Mouse (Mus musculus): ENCODE measurements at regions not wholly inside any gene's neighbourhood (a gene's known extent, or its start where the extent isn't known, plus 50 kb on each side); places are given as distances from the start of the nearest gene placed in this dataset.

DNA sequence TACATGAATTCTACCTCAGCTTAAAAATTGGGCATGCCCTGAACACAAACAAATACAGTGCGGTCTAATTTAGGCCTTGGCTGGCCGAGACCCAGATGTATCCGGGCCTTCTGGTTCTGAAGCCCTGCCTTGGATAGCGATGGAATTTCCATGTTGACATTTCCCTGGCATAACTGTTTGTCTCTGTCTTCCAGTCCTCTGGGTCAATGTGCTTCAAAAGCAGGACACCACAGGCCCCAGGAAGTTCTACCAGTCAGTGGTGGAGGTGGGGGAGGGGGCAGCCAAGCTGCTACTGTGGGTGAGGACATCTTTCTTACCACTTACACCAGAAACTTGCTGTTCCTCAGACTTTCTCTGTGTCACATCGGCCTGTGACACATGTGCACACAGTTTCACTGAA lies 111.3 kb downstream of the Gm10604 start:
- Histone ChIP-seq H3K4me2 (replicated peaks; ENCODE audit: low read depth, low read length) (no peak overlapping the region), H3K4me3 (ENCODE audit: low read length) (no peak overlapping the region), H3K9me3 (ENCODE audit: control insufficient read depth, low read length) (no peaks in the 10 kb centered on the region), H3K9ac (ENCODE audit: low read depth, low read length) (no peak overlapping the region), H3K27me3 (ENCODE audit: control insufficient read depth, insufficient read depth, low read length) (no peaks in the 10 kb centered on the region), H3K4me1 (ENCODE audit: control insufficient read depth, insufficient read depth, low read length) (no peaks in the 10 kb centered on the region), H3K36me3 (ENCODE audit: control insufficient read depth, insufficient read depth, low read length) (no peaks in the 10 kb centered on the region), H3K27ac (ENCODE audit: low read depth, low read length) (no peak overlapping the region)
- 86% methylated on average over 5 of the region's 5 CpGs for WGBS
- ATAC-seq (ENCODE audit: low FRiP score, low TSS enrichment), result no peak

DNA sequence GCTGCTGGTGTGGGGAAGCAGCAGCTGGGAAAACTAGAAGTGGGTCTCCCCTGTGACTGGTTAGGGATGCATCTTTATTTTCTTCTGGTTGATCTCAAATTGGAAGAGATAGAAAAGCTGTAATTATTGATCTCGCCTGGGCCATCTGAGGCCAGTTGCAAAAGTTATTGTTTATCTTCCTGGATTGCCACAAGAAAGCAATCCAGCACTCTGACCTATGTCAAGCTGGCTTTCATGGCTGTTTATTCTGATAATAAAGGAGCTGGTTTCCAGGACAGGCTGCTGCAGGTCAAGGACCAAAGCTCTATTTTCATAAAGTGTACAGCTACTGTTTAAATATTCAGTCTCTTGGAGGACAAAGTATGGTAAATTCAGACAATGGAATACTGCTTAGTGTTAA lies 112.5 kb downstream of the Gm10604 start:
- no peaks in the 10 kb centered on the region for H3K9me3 ChIP-seq (ENCODE audit: control insufficient read depth, low read length)
- H3K9ac ChIP-seq (ENCODE audit: low read depth, low read length), result no peak overlapping the region
- H3K4me1 ChIP-seq (ENCODE audit: control insufficient read depth, insufficient read depth, low read length), result no peaks in the 10 kb centered on the region
- no peaks in the 10 kb centered on the region for H3K27me3 ChIP-seq (ENCODE audit: control insufficient read depth, insufficient read depth, low read length)
- H3K27ac ChIP-seq (ENCODE audit: low read depth, low read length), result no peak overlapping the region
- WGBS, result 35% methylated on average over 1 of the region's 1 CpGs
- no peak overlapping the region for H3K4me2 ChIP-seq (replicated peaks; ENCODE audit: low read depth, low read length)
- H3K4me3 ChIP-seq (ENCODE audit: low read length), result no peak overlapping the region
- ATAC-seq (ENCODE audit: low FRiP score, low TSS enrichment), result no peak
- H3K36me3 ChIP-seq (ENCODE audit: control insufficient read depth, insufficient read depth, low read length), result no peaks in the 10 kb centered on the region

Data from kidney, embryonic 14.5 days (tissue).